Mouse (Mus musculus): ENCODE results near the gene Zdhhc18.

The Zdhhc18 gene

GRCm38 (mm10) chr4:133630326-133630920 is 19.5 kb downstream of the Zdhhc18 start:
- no peak for DNase-seq (ENCODE audit: low spot score in 2 of 2)

GRCm38 (mm10) chr4:133629191-133629590 is 20.8 kb downstream of the Zdhhc18 start:
- DNase-seq (ENCODE audit: low spot score in 2 of 2), result no peak

- DNase-seq (ENCODE audit: low spot score in 2 of 2), result no peak
Measured at GRCm38 (mm10) chr4:133628517-133628916, 21.4 kb downstream of the Zdhhc18 start.

GRCm38 (mm10) chr4:133627039-133627438 is 22.9 kb downstream of the Zdhhc18 start:
- DNase-seq (ENCODE audit: low spot score in 2 of 2), result no peak

GRCm38 (mm10) chr4:133626621-133627020 is 23.3 kb downstream of the Zdhhc18 start:
- no peak for DNase-seq (ENCODE audit: low spot score in 2 of 2)

GRCm38 (mm10) chr4:133626221-133626620 is 23.7 kb downstream of the Zdhhc18 start:
- no peak for DNase-seq (ENCODE audit: low spot score in 2 of 2)

- DNase-seq (ENCODE audit: low spot score in 2 of 2), result peak; percentile 40 to 55
Measured at GRCm38 (mm10) chr4:133625621-133626071, 24.3 kb downstream of the Zdhhc18 start.

- DNase-seq (ENCODE audit: low spot score in 2 of 2), result no peak
Measured at GRCm38 (mm10) chr4:133624830-133625229, 25.1 kb downstream of the Zdhhc18 start.

GRCm38 (mm10) chr4:133622161-133622695 is 27.7 kb downstream of the Zdhhc18 start:
- no peak for DNase-seq (ENCODE audit: low spot score in 2 of 2)

- DNase-seq (ENCODE audit: low spot score in 2 of 2), result no peak
Measured at GRCm38 (mm10) chr4:133620668-133621067, 29.3 kb downstream of the Zdhhc18 start.

GRCm38 (mm10) chr4:133619473-133620136 is 30.3 kb downstream of the Zdhhc18 start:
- DNase-seq (ENCODE audit: low spot score in 2 of 2), result no peak

- DNase-seq (ENCODE audit: low spot score in 2 of 2), result no peak
Measured at GRCm38 (mm10) chr4:133617936-133618335, 32.0 kb downstream of the Zdhhc18 start.

GRCm38 (mm10) chr4:133615416-133615815 is 34.5 kb downstream of the Zdhhc18 start:
- no peak for DNase-seq (ENCODE audit: low spot score in 2 of 2)

- no peak for DNase-seq (ENCODE audit: low spot score in 2 of 2)
Measured at GRCm38 (mm10) chr4:133614274-133614761, 35.6 kb downstream of the Zdhhc18 start.

GRCm38 (mm10) chr4:133613867-133614266 is 36.1 kb downstream of the Zdhhc18 start:
- DNase-seq (ENCODE audit: low spot score in 2 of 2), result no peak

- DNase-seq (ENCODE audit: low spot score in 2 of 2), result no peak
Measured at GRCm38 (mm10) chr4:133613026-133613425, 36.9 kb downstream of the Zdhhc18 start.

- no peak for DNase-seq (ENCODE audit: low spot score in 2 of 2)
Measured at GRCm38 (mm10) chr4:133612416-133612815, 37.5 kb downstream of the Zdhhc18 start.

- no peak for DNase-seq (ENCODE audit: low spot score in 2 of 2)
Measured at GRCm38 (mm10) chr4:133611815-133612214, 38.1 kb downstream of the Zdhhc18 start.

GRCm38 (mm10) chr4:133609719-133610118 is 40.2 kb downstream of the Zdhhc18 start:
- peak; percentile 76 to 87 for DNase-seq (ENCODE audit: low spot score in 2 of 2)

GRCm38 (mm10) chr4:133607284-133607683 is 42.7 kb downstream of the Zdhhc18 start:
- DNase-seq (ENCODE audit: low spot score in 2 of 2), result no peak

- DNase-seq (ENCODE audit: low spot score in 2 of 2), result no peak
Measured at GRCm38 (mm10) chr4:133605330-133605729, 44.6 kb downstream of the Zdhhc18 start.

GRCm38 (mm10) chr4:133604856-133605255 is 45.1 kb downstream of the Zdhhc18 start:
- no peak for DNase-seq (ENCODE audit: low spot score in 2 of 2)

- no peak for DNase-seq (ENCODE audit: low spot score in 2 of 2)
Measured at GRCm38 (mm10) chr4:133604175-133604574, 45.8 kb downstream of the Zdhhc18 start.
